Mouse (Mus musculus) kidney, embryonic 16.5 days (tissue): ENCODE results near the gene Bloc1s1. TPM values are rescaled to one million over a fixed set of nuclear protein-coding genes. Genes with fewer than 3 reads are reported as not detected.

ENCODE experiments used
- ATAC-seq: fragments of 200-750 bp; cut with Nextera tagmentation; 2 replicates; pipeline ENCODE4 v1.8.0; 2017; ENCODE audit warnings: moderate TSS enrichment; ENCODE audit not compliant: low FRiP score, low TSS enrichment
- H3K27ac ChIP-seq: fragments of 300-500 bp; sonication (generic); 2 replicates; pipeline ENCODE4 v1.5.1; 2014; ENCODE audit warnings: low read length
- H3K27me3 ChIP-seq: fragments of 300-500 bp; sonication (generic); 2 replicates; pipeline ENCODE4 v1.6.1; 2014; ENCODE audit warnings: low read length, control low read depth, mixed read lengths; ENCODE audit not compliant: insufficient read depth
- H3K36me3 ChIP-seq: fragments of 300-500 bp; sonication (generic); 2 replicates; pipeline ENCODE4 v1.6.1; 2014; ENCODE audit warnings: low read length, control low read depth, mixed read lengths; ENCODE audit not compliant: insufficient read depth
- H3K4me1 ChIP-seq: fragments of 300-500 bp; sonication (generic); 2 replicates; pipeline ENCODE4 v1.6.1; 2014; ENCODE audit warnings: low read length, control low read depth, mixed read lengths; ENCODE audit not compliant: insufficient read depth
- H3K4me2 ChIP-seq: fragments of 300-500 bp; sonication (generic); replicated peaks from 2 replicates; pipeline ENCODE4 v1.6.1; 2014; ENCODE audit warnings: low read depth, low read length
- H3K4me3 ChIP-seq: fragments of 300-500 bp; sonication (generic); 2 replicates; pipeline ENCODE4 v1.5.1; 2014; ENCODE audit warnings: mild to moderate bottlenecking, low read length
- H3K9ac ChIP-seq: fragments of 300-500 bp; sonication (generic); replicated peaks from 2 replicates; pipeline ENCODE4 v1.6.1; 2014; ENCODE audit warnings: low read length
- H3K9me3 ChIP-seq: fragments of 300-500 bp; sonication (generic); 2 replicates; pipeline ENCODE4 v1.6.1; 2016; ENCODE audit warnings: low read length, control low read depth
- WGBS: fragments of 180-500 bp; shearing (Covaris S2); extraction: QIAGEN DNeasy Blood & Tissue Kit; methylation state at CpG from one replicate; pipeline ENCODE4 v1.1.7; 2014; 5-methylcytosine and 5-hydroxymethylcytosine counted together
- polyA plus RNA-seq: library from polyadenylated mRNA; unstranded; fragments of >200 nt; fragmentation: Nextera tagmentation; extraction: Ambion mirVana; gene quantifications from 2 replicates; pipeline ENCODE4 v1.2.1, GENCODE M21; 2015

Bloc1s1 gene
- polyA plus RNA-seq, 1 experiment from 2014 or later = 234 TPM

DNA sequence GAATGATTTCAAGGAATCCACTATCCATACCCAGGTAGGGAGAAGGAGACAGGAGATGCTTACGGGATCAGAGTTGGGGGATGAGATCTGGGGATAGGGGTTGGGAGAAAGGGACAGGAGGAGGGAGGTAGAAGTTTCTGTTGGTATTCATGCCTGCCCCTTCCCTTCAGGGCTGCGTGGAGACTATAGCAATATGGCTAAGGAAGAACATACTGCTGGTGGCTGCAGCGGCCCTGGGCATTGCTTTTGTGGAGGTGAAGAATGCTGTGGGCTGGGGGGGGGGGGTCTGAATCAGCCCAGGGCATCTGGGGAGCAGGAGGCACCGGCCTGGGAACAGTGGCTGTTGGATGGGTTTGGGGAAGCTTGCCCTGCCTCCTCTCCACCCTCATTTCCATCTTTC lies 11.6 kb downstream of the Bloc1s1 start:
- no peak for ATAC-seq
- WGBS = 90% methylated on average over 4 of the region's 4 CpGs
- Histone ChIP-seq H3K4me1 (peaks cover 24% of the 10 kb centered on the region), H3K27ac (no peak overlapping the region), H3K4me3 (no peak overlapping the region), H3K36me3 (peaks cover 35% of the 10 kb centered on the region), H3K9me3 (no peaks in the 10 kb centered on the region), H3K9ac (no peak overlapping the region; the same call in 1 of the 2 replicates), H3K27me3 (no peaks in the 10 kb centered on the region), H3K4me2 (0 out of 2 replicates have a peak overlapping the region, but pooled peaks have one; percentile 75)

DNA sequence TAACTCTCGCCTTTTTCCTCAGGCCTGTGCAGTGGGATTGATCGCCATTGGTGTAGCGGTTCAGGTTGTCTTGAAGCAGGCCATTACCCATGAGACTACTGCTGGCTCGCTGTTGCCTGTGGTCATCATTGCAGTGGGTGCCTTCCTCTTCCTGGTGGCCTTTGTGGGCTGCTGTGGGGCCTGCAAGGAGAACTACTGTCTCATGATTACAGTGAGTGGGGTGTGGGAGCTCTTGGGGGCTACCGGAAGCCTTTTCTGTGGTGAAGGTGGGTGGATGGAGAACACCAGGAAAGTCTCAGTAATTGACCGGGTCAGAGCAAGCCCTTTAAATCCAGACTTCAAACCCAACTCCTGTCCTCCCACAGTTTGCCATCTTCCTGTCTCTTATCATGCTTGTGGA lies 12.4 kb downstream of the Bloc1s1 start:
- no peaks in the 10 kb centered on the region for H3K9me3 ChIP-seq
- no peak for ATAC-seq
- 81% methylated on average over 6 of the region's 6 CpGs for WGBS
- H3K36me3 ChIP-seq = peaks cover 27% of the 10 kb centered on the region
- H3K4me2 ChIP-seq = peak overlapping the region; percentile 75
- H3K4me1 ChIP-seq = peaks cover 24% of the 10 kb centered on the region
- no peak overlapping the region for H3K27ac ChIP-seq
- H3K27me3 ChIP-seq = no peaks in the 10 kb centered on the region
- no peak overlapping the region for H3K9ac ChIP-seq
- peak overlapping the region; percentile 88; the same call in 1 of the 2 replicates for H3K4me3 ChIP-seq

DNA sequence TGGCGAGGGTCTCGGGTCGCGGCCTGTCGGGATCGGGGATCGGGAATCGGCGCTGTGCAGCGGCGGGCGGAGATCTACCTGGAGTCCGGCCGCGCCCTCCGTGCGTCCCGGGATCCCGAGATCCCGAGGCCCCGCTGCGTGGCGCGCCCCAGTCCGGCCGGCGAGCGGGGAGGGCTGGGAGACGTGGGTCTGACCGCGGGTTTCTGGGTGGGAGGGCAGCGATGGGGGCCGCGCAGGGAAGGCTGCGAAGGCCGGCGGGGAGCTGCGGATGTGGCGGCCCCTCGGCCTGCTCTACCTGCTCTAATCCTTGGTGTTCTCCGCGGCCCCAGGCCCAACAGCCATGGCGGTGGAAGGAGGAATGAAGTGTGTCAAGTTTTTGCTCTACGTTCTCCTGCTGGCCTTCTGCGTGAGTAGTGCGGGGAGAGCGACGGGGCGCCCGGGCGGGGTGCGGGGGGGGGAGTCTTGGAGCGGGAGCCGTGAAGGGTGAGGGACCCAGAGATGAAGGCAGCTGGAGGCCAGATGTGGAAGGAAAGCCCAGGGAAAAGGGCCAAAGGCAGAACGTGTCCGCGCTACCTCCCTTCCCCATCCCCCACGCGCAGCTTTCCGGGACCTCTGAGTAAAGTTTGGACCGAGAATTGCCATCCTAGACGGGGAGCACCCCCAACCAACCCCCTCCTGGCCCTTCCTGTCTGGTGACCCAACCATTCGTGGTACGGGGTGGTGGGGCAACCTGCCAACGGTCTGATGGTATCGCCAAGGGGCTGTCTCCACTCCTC lies 13.6 kb downstream of the Bloc1s1 start:
- peak; percentile 28; the same call in 1 of the 2 replicates for ATAC-seq
- 0% methylated on average over 41 of the region's 66 CpGs for WGBS
- peak overlapping the region; percentile 75 for H3K4me2 ChIP-seq
- H3K9me3 ChIP-seq = no peaks in the 10 kb centered on the region
- peaks cover 19% of the 10 kb centered on the region for H3K36me3 ChIP-seq
- H3K4me3 ChIP-seq = peak overlapping the region; percentile 88
- peak overlapping the region; percentile 93 for H3K27ac ChIP-seq
- H3K4me1 ChIP-seq = peaks cover 24% of the 10 kb centered on the region
- peak overlapping the region; percentile 98 for H3K9ac ChIP-seq
- H3K27me3 ChIP-seq = no peaks in the 10 kb centered on the region

DNA sequence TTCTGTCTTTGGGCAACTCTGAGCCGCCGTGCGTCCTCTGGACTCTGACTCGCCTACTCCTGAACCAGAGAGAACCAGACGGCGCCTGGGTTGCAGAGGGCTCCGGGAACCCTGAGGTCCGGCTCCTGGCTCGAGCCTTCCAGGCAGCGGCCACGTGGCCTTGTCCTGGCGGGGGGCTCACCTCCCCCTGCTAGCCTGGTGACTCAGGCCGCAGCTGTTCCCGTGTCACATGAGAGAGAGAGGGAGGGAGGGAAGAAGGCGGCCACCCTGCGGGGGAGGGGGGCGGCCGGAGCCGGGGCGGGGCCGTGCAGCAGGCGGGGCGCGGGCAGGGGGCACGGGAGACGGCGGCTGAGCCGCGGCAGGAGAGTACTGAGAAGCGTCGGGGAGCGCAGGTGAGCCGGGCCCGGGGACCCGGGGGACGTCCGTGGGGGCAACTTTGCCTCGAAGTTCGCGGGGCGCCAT lies 14.2 kb downstream of the Bloc1s1 start:
- H3K4me3 ChIP-seq = peak overlapping the region; percentile 88
- peak overlapping the region; percentile 98 for H3K9ac ChIP-seq
- peaks cover 24% of the 10 kb centered on the region for H3K4me1 ChIP-seq
- peaks cover 13% of the 10 kb centered on the region for H3K36me3 ChIP-seq
- ATAC-seq = peak; percentile 88
- no peaks in the 10 kb centered on the region for H3K9me3 ChIP-seq
- peak overlapping the region; percentile 75 for H3K4me2 ChIP-seq
- H3K27me3 ChIP-seq = no peaks in the 10 kb centered on the region
- 0% methylated on average over 36 of the region's 41 CpGs for WGBS
- H3K27ac ChIP-seq = peak overlapping the region; percentile 93

DNA sequence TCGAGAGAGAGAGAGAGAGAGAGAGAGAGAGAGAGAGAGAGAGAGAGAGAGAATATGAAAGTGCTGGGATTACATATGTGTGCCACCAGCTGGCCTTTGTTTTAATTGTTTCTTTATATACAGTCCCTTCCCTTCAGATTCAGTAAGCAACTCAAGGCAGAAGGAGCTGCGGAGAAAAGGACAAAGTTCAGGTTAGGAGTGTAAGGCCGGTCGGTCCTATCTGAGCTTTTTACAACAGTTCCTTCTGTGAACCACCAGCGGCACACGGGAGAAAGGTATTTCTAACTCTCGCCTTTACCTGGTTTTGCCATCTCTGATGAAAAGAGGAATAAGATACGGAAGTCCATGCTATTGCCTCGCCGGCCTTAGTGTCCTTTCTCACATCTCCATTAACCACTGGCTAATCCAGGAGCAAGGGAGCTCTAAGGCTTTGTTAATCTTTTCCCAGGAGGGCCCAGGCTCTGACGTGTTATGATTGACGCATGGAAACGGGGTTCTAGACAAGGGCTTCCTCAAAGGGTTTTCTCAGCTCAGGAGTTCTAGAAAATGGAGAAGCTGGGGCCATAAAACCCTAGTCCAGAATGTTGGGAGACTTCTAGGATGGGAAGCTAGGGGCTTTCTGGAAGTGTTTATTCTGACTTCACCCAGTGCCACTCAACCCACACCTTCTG lies 14.9 kb downstream of the Bloc1s1 start:
- Histone ChIP-seq H3K27ac (peak overlapping the region; percentile 93), H3K9ac (peak overlapping the region; percentile 98), H3K36me3 (peaks cover 6% of the 10 kb centered on the region), H3K9me3 (no peaks in the 10 kb centered on the region), H3K4me2 (peak overlapping the region; percentile 75), H3K27me3 (no peaks in the 10 kb centered on the region), H3K4me1 (peaks cover 24% of the 10 kb centered on the region), H3K4me3 (peak overlapping the region; percentile 88)
- WGBS = 54% methylated on average over 13 of the region's 13 CpGs
- peak; percentile 25; the same call in 1 of the 2 replicates for ATAC-seq

DNA sequence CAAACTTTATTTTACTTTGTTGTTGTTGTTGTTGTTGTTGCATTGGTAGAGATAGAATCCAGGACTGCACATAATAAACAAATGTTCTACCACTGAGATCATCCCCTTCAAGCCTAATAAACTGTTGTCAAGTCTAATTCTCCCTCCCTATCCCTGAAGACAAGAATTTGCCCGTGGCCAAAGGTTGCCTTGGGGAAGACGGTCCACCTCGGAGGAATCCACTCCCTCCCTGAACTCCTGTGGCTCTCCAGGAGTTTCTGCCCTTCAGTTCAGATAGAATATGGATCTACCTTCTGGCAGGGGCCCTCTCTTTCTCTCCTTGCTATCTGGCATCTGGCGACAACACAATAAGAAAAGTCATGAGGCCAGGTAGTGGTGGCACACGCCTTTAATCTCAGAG lies 19.0 kb downstream of the Bloc1s1 start:
- Histone ChIP-seq H3K27ac (no peak overlapping the region), H3K27me3 (no peaks in the 10 kb centered on the region)
- 78% methylated on average over 5 of the region's 5 CpGs for WGBS

DNA sequence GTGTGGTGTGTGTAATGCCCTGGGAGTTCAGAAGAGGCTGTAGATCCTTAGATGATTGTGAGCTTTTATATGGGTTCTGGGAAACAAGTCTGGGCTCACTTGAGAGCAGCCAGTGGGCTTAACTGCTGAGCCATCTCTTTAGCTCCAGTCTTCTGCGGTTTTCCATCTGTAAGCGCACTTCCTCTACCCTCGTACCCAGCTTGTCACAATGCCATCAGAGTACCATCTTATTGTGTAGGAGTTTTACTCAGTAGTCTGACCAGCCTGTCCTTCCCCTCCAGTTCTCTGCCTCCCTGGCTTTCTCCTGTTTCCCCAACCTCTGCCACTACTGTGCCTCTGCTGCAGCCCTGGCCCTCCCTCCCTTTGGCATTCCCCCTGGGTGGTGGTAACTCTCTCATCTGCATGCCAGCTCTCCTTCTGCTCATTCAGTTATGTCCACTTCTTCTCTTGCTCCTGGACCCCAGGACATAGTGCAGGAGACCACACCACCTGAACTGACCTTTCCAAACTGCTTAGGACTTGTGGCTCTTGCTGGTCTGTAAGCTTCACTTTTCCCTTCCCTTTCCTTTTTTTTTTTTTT lies 21.3 kb downstream of the Bloc1s1 start:
- H3K27ac ChIP-seq = no peak overlapping the region
- no peak overlapping the region for H3K9ac ChIP-seq
- no peaks in the 10 kb centered on the region for H3K27me3 ChIP-seq
- no peaks in the 10 kb centered on the region for H3K36me3 ChIP-seq
- H3K4me3 ChIP-seq = no peak overlapping the region
- ATAC-seq = 0 out of 2 replicates have a peak, but pooled peaks have one; percentile 39
- 0 out of 2 replicates have a peak, but pooled peaks cover 3% of the 10 kb centered on the region for H3K4me1 ChIP-seq
- H3K4me2 ChIP-seq = no peak overlapping the region
- H3K9me3 ChIP-seq = no peaks in the 10 kb centered on the region
- WGBS = 80% methylated on average over 3 of the region's 3 CpGs

More for the DNA sequence above, 19.0 kb downstream of the Bloc1s1 start:
- H3K4me2 ChIP-seq = no peak overlapping the region
- no peak overlapping the region for H3K9ac ChIP-seq
- H3K4me1 ChIP-seq = peaks cover 8% of the 10 kb centered on the region
- no peaks in the 10 kb centered on the region for H3K9me3 ChIP-seq
- no peak for ATAC-seq
- H3K36me3 ChIP-seq = no peaks in the 10 kb centered on the region
- H3K4me3 ChIP-seq = no peak overlapping the region

DNA sequence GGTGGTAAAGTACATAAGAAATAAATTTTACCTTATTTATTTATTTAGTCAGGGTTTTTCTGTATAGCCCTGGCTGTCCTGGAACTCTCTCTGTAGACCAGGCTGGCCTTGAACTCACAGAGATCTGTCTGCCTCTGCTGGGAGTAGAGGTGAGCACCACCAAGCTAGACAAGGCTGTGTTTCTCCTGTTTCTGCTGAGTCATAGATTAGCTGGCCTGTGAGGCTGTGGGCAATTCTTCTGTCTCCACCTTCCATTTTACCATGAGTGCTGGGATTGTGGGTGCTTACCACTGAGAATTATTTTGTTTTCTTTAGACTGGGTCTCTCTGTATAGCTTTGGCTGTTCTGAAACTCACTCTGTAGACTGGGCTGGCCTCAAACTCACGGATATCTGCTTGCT lies 22.4 kb downstream of the Bloc1s1 start:
- H3K4me1 ChIP-seq = 0 out of 2 replicates have a peak, but pooled peaks cover 3% of the 10 kb centered on the region
- ATAC-seq = no peak
- no peaks in the 10 kb centered on the region for H3K36me3 ChIP-seq
- H3K9ac ChIP-seq = no peak overlapping the region
- 81% methylated on average over 1 of the region's 1 CpGs for WGBS
- H3K27ac ChIP-seq = no peak overlapping the region
- no peaks in the 10 kb centered on the region for H3K9me3 ChIP-seq
- H3K4me3 ChIP-seq = no peak overlapping the region
- H3K27me3 ChIP-seq = peaks cover 6% of the 10 kb centered on the region
- H3K4me2 ChIP-seq = no peak overlapping the region

DNA sequence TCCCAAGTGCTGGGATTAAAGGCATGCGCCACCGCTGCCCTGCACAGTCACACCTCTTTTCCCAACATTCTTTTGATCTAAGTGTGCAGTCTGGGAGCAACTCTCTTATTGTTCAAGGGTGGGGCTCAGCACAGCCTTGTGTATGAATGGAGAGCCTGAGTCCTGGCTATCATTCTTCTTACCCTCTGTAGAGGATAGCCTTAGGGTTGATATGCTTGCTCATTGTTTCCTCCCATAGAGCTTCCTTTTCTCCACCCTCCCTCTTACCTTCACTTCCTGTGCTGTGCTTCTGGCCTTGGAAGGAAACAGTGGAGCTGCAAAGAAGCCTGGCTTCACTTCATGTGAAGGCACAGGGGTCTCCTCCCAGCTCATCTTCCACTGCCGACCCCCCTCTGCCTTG lies 23.1 kb downstream of the Bloc1s1 start, which contains the start of gene Cd63:
Gene Cd63, plus strand, starts transcription at position 292 of the 400 bp plus-strand sequence.
- H3K27me3 ChIP-seq = peaks cover 13% of the 10 kb centered on the region
- ATAC-seq = no peak

More for the DNA sequence above, 23.1 kb downstream of the Bloc1s1 start, which contains the start of gene Cd63:
- Histone ChIP-seq H3K9me3 (no peaks in the 10 kb centered on the region), H3K4me1 (peaks cover 9% of the 10 kb centered on the region; the same call in 1 of the 2 replicates), H3K9ac (no peak within 1 kb of the TSS), H3K4me3 (no peak within 1 kb of the TSS), H3K27ac (peak within 1 kb of the TSS; percentile 44), H3K4me2 (no peak within 1 kb of the TSS), H3K36me3 (no peaks in the 10 kb centered on the region)
- 87% methylated on average over 3 of the region's 3 CpGs for whole genome bisulfite sequencing
